Mouse (Mus musculus): Measurements from ENCODE around the gene Zfp800. TPM values are rescaled to one million over a fixed set of nuclear protein-coding genes. Genes with fewer than 3 reads are reported as not detected.

Gene Zfp800
- polyA plus RNA-seq, 1 experiment = 8.5 TPM

- H3K27me3 ChIP-seq (ENCODE audit: control insufficient read depth, insufficient read depth, low read length) = no peaks in the 10 kb centered on the region
- DNase-seq = no peak
- no peak overlapping the region for H3K4me3 ChIP-seq (ENCODE audit: control insufficient read depth, insufficient read depth, low read length)
- no peaks in the 10 kb centered on the region for H3K36me3 ChIP-seq (ENCODE audit: control insufficient read depth, insufficient read depth, low read length)
- H3K4me1 ChIP-seq (replicated peaks; ENCODE audit: control insufficient read depth, insufficient read depth, low read length) = no peaks in the 10 kb centered on the region
- TF ChIP-seq CTCF (IDR thresholded peaks at IDR 0.05; ENCODE audit: borderline replicate concordance, control insufficient read depth, extremely low read depth, insufficient read depth, low read length, poor library complexity) (no peak), POLR2A (IDR thresholded peaks at IDR 0.05; ENCODE audit: control insufficient read depth, extremely low read depth, insufficient read depth, low read length, poor library complexity) (no peak)
- no peak overlapping the region for H3K27ac ChIP-seq (ENCODE audit: control insufficient read depth, insufficient read depth, low read length)
- WGBS = 95% methylated on average over 6 of the region's 6 CpGs
These were observed 27.7 kb downstream of the Zfp800 start for GRCm38 (mm10) chr6:28369966-28370683.

- 98% methylated on average over 9 of the region's 9 CpGs for WGBS
- Histone ChIP-seq H3K27me3 (ENCODE audit: control insufficient read depth, insufficient read depth, low read length) (no peaks in the 10 kb centered on the region), H3K4me1 (replicated peaks; ENCODE audit: control insufficient read depth, insufficient read depth, low read length) (no peaks in the 10 kb centered on the region), H3K4me3 (ENCODE audit: control insufficient read depth, insufficient read depth, low read length) (no peak overlapping the region), H3K36me3 (ENCODE audit: control insufficient read depth, insufficient read depth, low read length) (no peaks in the 10 kb centered on the region), H3K27ac (ENCODE audit: control insufficient read depth, insufficient read depth, low read length) (no peak overlapping the region)
- no peak for DNase-seq
- TF ChIP-seq CTCF (IDR thresholded peaks at IDR 0.05; ENCODE audit: borderline replicate concordance, control insufficient read depth, extremely low read depth, insufficient read depth, low read length, poor library complexity) = no peak
- no peak for TF ChIP-seq POLR2A (IDR thresholded peaks at IDR 0.05; ENCODE audit: control insufficient read depth, extremely low read depth, insufficient read depth, low read length, poor library complexity)
These were observed 30.2 kb downstream of the Zfp800 start for GRCm38 (mm10) chr6:28367575-28367974.

GRCm38 (mm10) chr6:28351066-28351465 lies 46.7 kb downstream of the Zfp800 start:
- TF ChIP-seq CTCF (IDR thresholded peaks at IDR 0.05; ENCODE audit: borderline replicate concordance, control insufficient read depth, extremely low read depth, insufficient read depth, low read length, poor library complexity) (no peak), POLR2A (IDR thresholded peaks at IDR 0.05; ENCODE audit: control insufficient read depth, extremely low read depth, insufficient read depth, low read length, poor library complexity) (no peak)
- Histone ChIP-seq H3K36me3 (ENCODE audit: control insufficient read depth, insufficient read depth, low read length) (no peaks in the 10 kb centered on the region), H3K4me3 (ENCODE audit: control insufficient read depth, insufficient read depth, low read length) (no peak overlapping the region), H3K27me3 (ENCODE audit: control insufficient read depth, insufficient read depth, low read length) (no peaks in the 10 kb centered on the region), H3K4me1 (replicated peaks; ENCODE audit: control insufficient read depth, insufficient read depth, low read length) (peaks cover 5% of the 10 kb centered on the region), H3K27ac (ENCODE audit: control insufficient read depth, insufficient read depth, low read length) (no peak overlapping the region)
- peak; percentile 52 for DNase-seq
- WGBS = 11% methylated on average over 3 of the region's 3 CpGs

GRCm38 (mm10) chr6:28345677-28346076 lies 52.1 kb downstream of the Zfp800 start:
- Histone ChIP-seq H3K4me3 (ENCODE audit: control insufficient read depth, insufficient read depth, low read length) (no peak overlapping the region), H3K36me3 (ENCODE audit: control insufficient read depth, insufficient read depth, low read length) (no peaks in the 10 kb centered on the region), H3K27ac (ENCODE audit: control insufficient read depth, insufficient read depth, low read length) (no peak overlapping the region), H3K27me3 (ENCODE audit: control insufficient read depth, insufficient read depth, low read length) (no peaks in the 10 kb centered on the region), H3K4me1 (replicated peaks; ENCODE audit: control insufficient read depth, insufficient read depth, low read length) (no peaks in the 10 kb centered on the region)
- TF ChIP-seq CTCF (IDR thresholded peaks at IDR 0.05; ENCODE audit: borderline replicate concordance, control insufficient read depth, extremely low read depth, insufficient read depth, low read length, poor library complexity) = no peak
- TF ChIP-seq POLR2A (IDR thresholded peaks at IDR 0.05; ENCODE audit: control insufficient read depth, extremely low read depth, insufficient read depth, low read length, poor library complexity) = no peak
- no peak for DNase-seq

- 83% methylated on average over 7 of the region's 7 CpGs for WGBS
- Histone ChIP-seq H3K27me3 (ENCODE audit: control insufficient read depth, insufficient read depth, low read length) (no peaks in the 10 kb centered on the region), H3K4me3 (ENCODE audit: control insufficient read depth, insufficient read depth, low read length) (no peak overlapping the region), H3K36me3 (ENCODE audit: control insufficient read depth, insufficient read depth, low read length) (no peaks in the 10 kb centered on the region), H3K4me1 (replicated peaks; ENCODE audit: control insufficient read depth, insufficient read depth, low read length) (no peaks in the 10 kb centered on the region), H3K27ac (ENCODE audit: control insufficient read depth, insufficient read depth, low read length) (no peak overlapping the region)
- no peak for DNase-seq
- no peak for TF ChIP-seq POLR2A (IDR thresholded peaks at IDR 0.05; ENCODE audit: control insufficient read depth, extremely low read depth, insufficient read depth, low read length, poor library complexity)
- no peak for TF ChIP-seq CTCF (IDR thresholded peaks at IDR 0.05; ENCODE audit: borderline replicate concordance, control insufficient read depth, extremely low read depth, insufficient read depth, low read length, poor library complexity)
These were observed 52.6 kb downstream of the Zfp800 start for GRCm38 (mm10) chr6:28345181-28345580.

GRCm38 (mm10) chr6:28342863-28343262 lies 54.9 kb downstream of the Zfp800 start:
- Histone ChIP-seq H3K4me1 (replicated peaks; ENCODE audit: control insufficient read depth, insufficient read depth, low read length) (no peaks in the 10 kb centered on the region), H3K4me3 (ENCODE audit: control insufficient read depth, insufficient read depth, low read length) (no peak overlapping the region), H3K27ac (ENCODE audit: control insufficient read depth, insufficient read depth, low read length) (no peak overlapping the region), H3K36me3 (ENCODE audit: control insufficient read depth, insufficient read depth, low read length) (no peaks in the 10 kb centered on the region), H3K27me3 (ENCODE audit: control insufficient read depth, insufficient read depth, low read length) (no peaks in the 10 kb centered on the region)
- TF ChIP-seq CTCF (IDR thresholded peaks at IDR 0.05; ENCODE audit: borderline replicate concordance, control insufficient read depth, extremely low read depth, insufficient read depth, low read length, poor library complexity) (no peak), POLR2A (IDR thresholded peaks at IDR 0.05; ENCODE audit: control insufficient read depth, extremely low read depth, insufficient read depth, low read length, poor library complexity) (no peak)
- DNase-seq = no peak
- 59% methylated on average over 5 of the region's 5 CpGs for WGBS

- Histone ChIP-seq H3K36me3 (ENCODE audit: control insufficient read depth, insufficient read depth, low read length) (no peaks in the 10 kb centered on the region), H3K4me1 (replicated peaks; ENCODE audit: control insufficient read depth, insufficient read depth, low read length) (no peaks in the 10 kb centered on the region), H3K27me3 (ENCODE audit: control insufficient read depth, insufficient read depth, low read length) (no peaks in the 10 kb centered on the region), H3K4me3 (ENCODE audit: control insufficient read depth, insufficient read depth, low read length) (no peak overlapping the region), H3K27ac (ENCODE audit: control insufficient read depth, insufficient read depth, low read length) (no peak overlapping the region)
- 84% methylated on average over 4 of the region's 4 CpGs for WGBS
- TF ChIP-seq POLR2A (IDR thresholded peaks at IDR 0.05; ENCODE audit: control insufficient read depth, extremely low read depth, insufficient read depth, low read length, poor library complexity) (no peak), CTCF (IDR thresholded peaks at IDR 0.05; ENCODE audit: borderline replicate concordance, control insufficient read depth, extremely low read depth, insufficient read depth, low read length, poor library complexity) (no peak)
- DNase-seq = no peak
These were observed 56.6 kb downstream of the Zfp800 start for GRCm38 (mm10) chr6:28341174-28341573.
